Mouse (Mus musculus): ENCODE measurements around the gene Kbtbd4.

- no peak for TF ChIP-seq POLR2A (IDR thresholded peaks at IDR 0.05; ENCODE audit: insufficient read length, low read depth)
- TF ChIP-seq USF1 (IDR thresholded peaks at IDR 0.05; ENCODE audit: low read depth) = no peak
- no peak for TF ChIP-seq E2F4 (IDR thresholded peaks at IDR 0.05; ENCODE audit: insufficient read depth)
- no peak for TF ChIP-seq POLR2AphosphoS2 (IDR thresholded peaks at IDR 0.05; ENCODE audit: insufficient read length, low read depth)
Measured at GRCm38 (mm10) chr2:90916560-90917232, 12.2 kb downstream of the Kbtbd4 start.

All from myocyte (in vitro differentiated cells).